9 mouse cellular contexts compared by ENCODE assay signal in genomic region chr13:63332576-63333300, GRCm38 (mm10).
DNase-seq lines count a peak whose midpoint lies in the region; ATAC-seq lines count a peak whose summit lies in the region.
"Had no signal": no experiment of that assay in that cellular context is flagged by ENCODE, and none has a peak within 500 bp of the region (broad histone marks: within the 10 kb centered on the region; RNA-seq: fewer than 3 reads in every experiment).

No protein-coding gene starts in this region.

- no peaks in the 10 kb centered on the region for H3K27me3 ChIP-seq in limb, embryonic 12.5 days

- peak; percentile 54 to 88 for DNase-seq in adrenal gland, adult (ENCODE audit: inconsistent age in 2 of 2, low spot score in 1 of 2)
- no peak for DNase-seq in adrenal gland, postnatal 25 days
- DNase-seq in left cerebral cortex, adult 18-20 months (ENCODE audit: low spot score in 2 of 2) = peak; percentile 53 to 66
- no peak for DNase-seq in left cerebral cortex, adult 8-10 months (ENCODE audit: low spot score in 2 of 2)
- DNase-seq in c-Kit-negative CD71-positive TER-119-positive erythroid progenitor cells, embryonic 14.5 days (ENCODE audit: low read depth, low spot score) = peak; percentile 26
- peak; percentile 73 for DNase-seq in heart, adult 8-10 months (ENCODE audit: low spot score)
- peak; percentile 77 for DNase-seq in retina, embryonic 14.5 days (ENCODE audit: low spot score)

- ATAC-seq in limb, embryonic 12.5 days (ENCODE audit: insufficient number of reproducible peaks, insufficient read depth, low FRiP score, low TSS enrichment, low read depth) = no peak

- H3K9ac ChIP-seq in limb, embryonic 12.5 days (replicated peaks) = no peak overlapping the region
- H3K9ac ChIP-seq: neural tube, embryonic 12.5 days had no signal

- H3K36me3 ChIP-seq in limb, embryonic 12.5 days = no peaks in the 10 kb centered on the region
- H3K36me3 ChIP-seq: neural tube, embryonic 12.5 days had no signal

- peaks cover 83% of the 10 kb centered on the region for H3K4me1 ChIP-seq in limb, embryonic 12.5 days (replicated peaks)

- 0 out of 2 replicates have a peak overlapping the region, but pooled peaks have one; percentile 60 for H3K27ac ChIP-seq in limb, embryonic 12.5 days
- H3K27ac ChIP-seq: neural tube, embryonic 12.5 days had no signal

- no peak overlapping the region for H3K4me3 ChIP-seq in limb, embryonic 12.5 days (replicated peaks)
- H3K4me3 ChIP-seq: neural tube, embryonic 12.5 days had no signal

- H3K4me2 ChIP-seq in limb, embryonic 12.5 days = no peak overlapping the region
- H3K4me2 ChIP-seq: neural tube, embryonic 12.5 days had no signal

- H3K9me3 ChIP-seq in limb, embryonic 12.5 days = no peaks in the 10 kb centered on the region
- H3K9me3 ChIP-seq: neural tube, embryonic 12.5 days had no signal

- WGBS in limb, embryonic 12.5 days = 41% methylated on average over 4 of the region's 4 CpGs

Comparison
In these comparisons a context has a peak if more than half of its experiments do, and no peak if none do; other contexts are left out.
1. DNase-seq: peak in adrenal gland, adult (2 of 2), left cerebral cortex, adult 18-20 months (2 of 2), c-Kit-negative CD71-positive TER-119-positive erythroid progenitor cells, embryonic 14.5 days (single experiment), heart, adult 8-10 months (single experiment) and retina, embryonic 14.5 days (single experiment); none in adrenal gland, postnatal 25 days (single experiment) and left cerebral cortex, adult 8-10 months (0 of 2).